Mouse (Mus musculus) midbrain, embryonic 13.5 days (tissue): ENCODE data around the gene Foxi2. TPM values are rescaled to one million over a fixed set of nuclear protein-coding genes. Genes with fewer than 3 reads are reported as not detected.

Experiments
- ATAC-seq: fragments of 200-750 bp; cut with Nextera tagmentation; 2 replicates; pipeline ENCODE4 v1.8.0; 2017; ENCODE audit warnings: mild to moderate bottlenecking, moderate TSS enrichment, moderate library complexity
- H3K27ac ChIP-seq: fragments of 300-500 bp; sonication (generic); 2 replicates; pipeline ENCODE4 v1.5.1; 2015; ENCODE audit warnings: inconsistent platforms, mild to moderate bottlenecking, moderate library complexity
- H3K27me3 ChIP-seq: fragments of 300-500 bp; sonication (generic); 2 replicates; pipeline ENCODE4 v1.6.1; 2015; ENCODE audit warnings: mild to moderate bottlenecking, inconsistent platforms
- H3K36me3 ChIP-seq: fragments of 300-500 bp; sonication (generic); 2 replicates; pipeline ENCODE4 v1.6.1; 2015; ENCODE audit warnings: mild to moderate bottlenecking, inconsistent platforms
- H3K4me1 ChIP-seq: fragments of 300-500 bp; sonication (generic); replicated peaks from 2 replicates; pipeline ENCODE4 v1.6.1; 2015; ENCODE audit warnings: inconsistent platforms
- H3K4me2 ChIP-seq: fragments of 300-500 bp; sonication (generic); replicated peaks from 2 replicates; pipeline ENCODE4 v1.6.1; 2015; ENCODE audit warnings: moderate library complexity, mild to moderate bottlenecking, inconsistent platforms
- H3K4me3 ChIP-seq: fragments of 300-500 bp; sonication (generic); replicated peaks from 2 replicates; pipeline ENCODE4 v1.5.1; 2015; ENCODE audit warnings: mild to moderate bottlenecking, inconsistent platforms
- H3K9ac ChIP-seq: fragments of 300-500 bp; sonication (generic); replicated peaks from 2 replicates; pipeline ENCODE4 v1.6.1; 2015; ENCODE audit warnings: mild to moderate bottlenecking, inconsistent platforms
- H3K9me3 ChIP-seq: fragments of 300-500 bp; sonication (generic); 2 replicates; pipeline ENCODE4 v1.6.1; 2016; ENCODE audit warnings: mild to moderate bottlenecking, inconsistent platforms
- WGBS: fragments of 180-500 bp; shearing (Covaris S2); methylation state at CpG from one replicate; pipeline ENCODE4 v1.1.7; 2015; 5-methylcytosine and 5-hydroxymethylcytosine counted together
- polyA plus RNA-seq: library from polyadenylated mRNA; unstranded; fragments of >200 nt; fragmentation: Nextera tagmentation; extraction: Ambion mirVana; gene quantifications from 2 replicates; pipeline ENCODE4 v1.2.1, GENCODE M21; 2015

The Foxi2 gene
- polyA plus RNA-seq, 1 experiment from 2014 or later, result not detected

DNA sequence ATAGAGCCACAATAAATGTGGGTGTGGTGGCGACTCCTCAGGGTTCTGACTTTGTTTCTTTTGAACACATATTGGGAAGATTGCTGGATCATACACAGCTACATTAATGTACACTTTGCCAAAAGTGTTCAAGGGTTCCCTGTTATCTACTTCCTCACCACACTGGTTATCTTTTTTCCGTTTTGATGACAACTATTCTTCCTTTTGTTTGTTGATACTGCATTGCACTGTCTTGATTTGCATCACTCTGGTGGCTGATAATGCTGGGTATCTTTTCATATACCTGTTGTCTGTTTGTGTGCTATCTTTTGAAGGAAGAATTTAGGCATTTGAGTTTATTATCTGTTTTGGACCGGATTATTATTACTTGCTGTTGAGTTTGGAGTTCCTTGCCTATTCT, 3.3 kb upstream of the Foxi2 start:
- no peaks in the 10 kb centered on the region for H3K36me3 ChIP-seq
- H3K4me2 ChIP-seq, result no peak overlapping the region
- no peak overlapping the region for H3K9ac ChIP-seq
- no peaks in the 10 kb centered on the region for H3K9me3 ChIP-seq
- H3K4me3 ChIP-seq, result no peak overlapping the region
- 79% methylated on average over 3 of the region's 3 CpGs for WGBS
- no peak overlapping the region for H3K27ac ChIP-seq
- peaks cover 56% of the 10 kb centered on the region for H3K27me3 ChIP-seq
- ATAC-seq, result no peak
- H3K4me1 ChIP-seq, result peaks cover 8% of the 10 kb centered on the region

DNA sequence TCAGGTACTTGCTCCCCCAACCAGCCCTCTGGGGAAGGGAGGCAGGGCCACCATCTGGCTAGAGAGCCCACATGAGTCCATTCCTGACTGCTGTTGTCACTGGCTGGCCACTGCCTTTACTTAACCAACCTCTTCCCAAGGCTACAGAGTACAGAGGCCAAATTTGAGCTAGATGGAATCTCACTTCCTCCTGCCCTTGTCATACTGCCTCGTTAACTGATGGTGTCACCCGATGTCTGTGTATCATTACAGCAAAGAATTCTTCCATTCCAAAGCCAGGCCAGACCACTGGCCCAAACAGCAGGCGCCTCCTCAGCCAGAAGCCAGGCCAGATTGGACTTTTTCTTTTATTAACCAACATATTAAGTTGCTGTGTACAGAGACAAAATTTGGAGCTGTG, 1.6 kb upstream of the Foxi2 start:
- 87% methylated on average over 3 of the region's 3 CpGs for WGBS
- H3K4me3 ChIP-seq, result no peak overlapping the region
- H3K4me2 ChIP-seq, result no peak overlapping the region
- H3K9ac ChIP-seq, result no peak overlapping the region
- ATAC-seq, result no peak
- no peak overlapping the region for H3K27ac ChIP-seq
- peaks cover 55% of the 10 kb centered on the region for H3K27me3 ChIP-seq
- peaks cover 8% of the 10 kb centered on the region for H3K4me1 ChIP-seq
- no peaks in the 10 kb centered on the region for H3K9me3 ChIP-seq
- H3K36me3 ChIP-seq, result no peaks in the 10 kb centered on the region

DNA sequence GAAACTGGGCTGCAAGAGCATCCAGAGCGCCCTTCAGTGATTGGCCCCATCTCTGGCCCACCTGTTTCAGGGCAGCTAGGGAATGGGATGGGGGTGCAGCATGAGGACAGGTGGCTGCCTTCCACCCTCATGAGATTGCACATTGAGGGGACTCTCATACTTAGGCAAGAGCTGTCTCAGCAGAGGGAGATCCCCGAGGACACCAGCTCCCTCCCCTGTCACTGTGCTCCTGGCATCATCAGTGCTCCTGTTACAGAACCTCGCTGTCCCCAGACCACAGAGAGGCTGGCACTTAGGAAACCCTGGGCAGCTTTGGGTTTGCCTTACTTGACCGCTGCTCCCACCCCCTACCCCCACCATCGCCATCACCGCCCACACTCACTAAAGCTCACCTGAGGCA, 2.2 kb downstream of the Foxi2 start:
- no peak overlapping the region for H3K27ac ChIP-seq
- H3K36me3 ChIP-seq, result no peaks in the 10 kb centered on the region
- H3K9me3 ChIP-seq, result no peaks in the 10 kb centered on the region
- H3K27me3 ChIP-seq, result peaks cover 55% of the 10 kb centered on the region
- no peak overlapping the region for H3K9ac ChIP-seq
- 71% methylated on average over 6 of the region's 6 CpGs for WGBS
- peaks cover 8% of the 10 kb centered on the region for H3K4me1 ChIP-seq
- no peak overlapping the region for H3K4me2 ChIP-seq
- H3K4me3 ChIP-seq, result no peak overlapping the region
- ATAC-seq, result no peak

DNA sequence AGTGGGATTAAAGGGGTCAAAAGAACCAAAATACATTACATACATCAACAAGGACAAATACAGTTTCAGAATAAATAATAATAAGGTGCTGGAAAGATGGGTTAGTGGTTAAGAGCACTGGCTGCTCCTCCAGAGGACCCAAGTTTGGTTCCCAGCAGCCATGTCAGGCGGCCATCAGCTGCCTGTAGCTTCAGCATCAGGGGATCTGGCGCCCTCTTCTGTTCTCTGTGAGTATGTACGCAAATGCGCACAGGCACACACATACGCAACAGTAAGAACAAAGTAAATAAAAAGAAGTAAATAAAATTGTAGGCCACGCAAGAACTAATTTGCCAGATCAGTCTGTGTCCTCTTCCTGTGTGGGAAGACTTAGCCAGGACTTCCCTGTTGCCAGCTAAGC, 18.7 kb downstream of the Foxi2 start:
- Histone ChIP-seq H3K4me3 (no peak overlapping the region), H3K4me1 (no peaks in the 10 kb centered on the region), H3K4me2 (no peak overlapping the region), H3K36me3 (no peaks in the 10 kb centered on the region), H3K9ac (no peak overlapping the region), H3K27ac (no peak overlapping the region), H3K9me3 (no peaks in the 10 kb centered on the region), H3K27me3 (no peaks in the 10 kb centered on the region)
- ATAC-seq, result no peak
- 92% methylated on average over 6 of the region's 6 CpGs for WGBS

DNA sequence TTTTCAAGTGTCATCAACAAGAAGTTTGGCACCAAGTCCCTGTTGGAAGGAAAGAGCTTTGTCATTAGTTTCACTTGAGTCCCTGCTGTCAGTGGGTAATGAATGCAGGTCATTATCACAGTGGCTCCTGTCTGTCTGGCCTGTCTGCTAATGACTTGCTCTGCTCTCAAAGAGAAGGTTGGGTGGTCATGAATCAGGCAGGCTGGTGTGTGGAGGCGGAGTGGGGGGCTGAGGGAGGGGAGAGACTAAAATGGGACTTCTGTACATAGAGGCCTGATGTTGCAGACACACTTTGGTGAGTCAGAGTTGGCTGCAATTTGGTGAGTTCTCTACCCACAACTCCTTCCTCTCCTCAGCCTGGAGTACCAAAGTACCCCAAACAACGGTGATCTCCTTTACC, 20.8 kb downstream of the Foxi2 start:
- WGBS, result 89% methylated on average over 2 of the region's 2 CpGs

DNA sequence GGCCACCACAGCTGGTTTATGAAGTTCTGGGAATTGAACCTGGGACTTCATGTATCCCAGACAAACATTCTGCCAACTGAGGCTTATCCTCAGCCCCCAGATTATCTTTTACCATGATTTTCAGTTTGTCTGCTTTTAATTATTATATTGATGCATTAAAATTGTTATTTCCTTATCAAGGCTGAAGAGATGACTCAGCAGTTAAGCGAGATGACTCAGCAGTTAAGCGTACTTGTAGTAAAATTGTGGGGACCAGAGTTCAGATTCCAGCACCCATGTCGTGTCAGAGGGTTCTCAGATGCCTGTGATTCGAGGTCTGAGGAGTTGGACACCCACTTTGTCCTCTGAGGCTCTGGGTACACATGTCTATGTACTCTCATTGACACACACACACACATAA, 33.8 kb downstream of the Foxi2 start:
- H3K4me2 ChIP-seq, result no peak overlapping the region
- WGBS, result 86% methylated on average over 4 of the region's 4 CpGs
- no peak overlapping the region for H3K9ac ChIP-seq
- H3K4me1 ChIP-seq, result no peaks in the 10 kb centered on the region
- no peak overlapping the region for H3K4me3 ChIP-seq
- no peaks in the 10 kb centered on the region for H3K27me3 ChIP-seq
- no peak for ATAC-seq
- no peak overlapping the region for H3K27ac ChIP-seq
- H3K36me3 ChIP-seq, result no peaks in the 10 kb centered on the region
- no peaks in the 10 kb centered on the region for H3K9me3 ChIP-seq

More for the DNA sequence above, 20.8 kb downstream of the Foxi2 start:
- H3K27ac ChIP-seq, result no peak overlapping the region
- no peak for ATAC-seq
- H3K4me1 ChIP-seq, result no peaks in the 10 kb centered on the region
- no peaks in the 10 kb centered on the region for H3K27me3 ChIP-seq
- H3K36me3 ChIP-seq, result no peaks in the 10 kb centered on the region
- no peaks in the 10 kb centered on the region for H3K9me3 ChIP-seq
- H3K4me2 ChIP-seq, result no peak overlapping the region
- no peak overlapping the region for H3K9ac ChIP-seq
- H3K4me3 ChIP-seq, result no peak overlapping the region

DNA sequence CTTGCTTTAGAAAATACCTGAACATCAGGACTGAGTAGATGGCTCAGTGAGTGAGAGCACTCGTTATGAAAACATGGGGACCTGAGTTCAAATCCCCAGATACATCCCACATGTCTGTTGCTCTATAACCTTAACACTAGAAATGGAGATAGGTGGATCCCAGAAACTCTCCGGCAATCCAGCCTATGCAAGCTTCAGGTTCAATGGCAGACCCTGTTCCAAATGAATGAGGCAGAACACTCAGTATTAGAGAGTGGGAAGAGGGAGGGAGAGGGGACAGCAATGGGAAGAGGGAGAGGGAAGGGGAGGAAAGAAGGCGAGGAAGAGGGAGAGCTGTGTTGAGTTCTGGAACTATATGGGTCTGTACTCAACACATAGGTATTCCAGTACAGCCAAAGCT, 41.2 kb downstream of the Foxi2 start:
- H3K4me1 ChIP-seq, result no peaks in the 10 kb centered on the region
- 85% methylated on average over 3 of the region's 3 CpGs for WGBS

DNA sequence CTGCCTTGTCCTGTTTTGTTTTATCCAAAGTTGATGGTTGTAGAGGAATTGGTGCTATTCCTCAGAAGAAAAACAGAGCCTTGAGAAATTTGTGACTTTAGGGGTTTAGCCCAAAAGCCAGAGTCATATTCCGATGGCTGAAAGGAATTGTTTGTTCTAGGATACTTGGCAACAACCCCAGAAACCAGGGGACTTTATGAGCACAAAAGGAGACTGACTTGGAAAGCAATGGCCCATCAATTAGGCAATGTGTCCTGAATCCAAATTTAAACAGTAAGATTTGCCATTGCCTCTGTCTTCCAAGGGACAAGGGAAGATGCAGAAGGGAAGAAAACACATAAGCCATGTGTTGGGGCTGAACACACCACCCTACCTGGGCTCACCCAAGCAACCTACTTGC, 42.3 kb downstream of the Foxi2 start:
- ATAC-seq, result no peak
- 73% methylated on average over 1 of the region's 1 CpGs for WGBS
- Histone ChIP-seq H3K4me1 (no peaks in the 10 kb centered on the region), H3K9me3 (no peaks in the 10 kb centered on the region), H3K27me3 (no peaks in the 10 kb centered on the region), H3K4me2 (no peak overlapping the region), H3K4me3 (no peak overlapping the region), H3K36me3 (no peaks in the 10 kb centered on the region), H3K27ac (no peak overlapping the region), H3K9ac (no peak overlapping the region)

More for the DNA sequence above, 41.2 kb downstream of the Foxi2 start:
- H3K4me2 ChIP-seq, result no peak overlapping the region
- ATAC-seq, result no peak
- H3K27me3 ChIP-seq, result no peaks in the 10 kb centered on the region
- no peaks in the 10 kb centered on the region for H3K9me3 ChIP-seq
- no peaks in the 10 kb centered on the region for H3K36me3 ChIP-seq
- no peak overlapping the region for H3K9ac ChIP-seq
- no peak overlapping the region for H3K4me3 ChIP-seq
- H3K27ac ChIP-seq, result no peak overlapping the region

DNA sequence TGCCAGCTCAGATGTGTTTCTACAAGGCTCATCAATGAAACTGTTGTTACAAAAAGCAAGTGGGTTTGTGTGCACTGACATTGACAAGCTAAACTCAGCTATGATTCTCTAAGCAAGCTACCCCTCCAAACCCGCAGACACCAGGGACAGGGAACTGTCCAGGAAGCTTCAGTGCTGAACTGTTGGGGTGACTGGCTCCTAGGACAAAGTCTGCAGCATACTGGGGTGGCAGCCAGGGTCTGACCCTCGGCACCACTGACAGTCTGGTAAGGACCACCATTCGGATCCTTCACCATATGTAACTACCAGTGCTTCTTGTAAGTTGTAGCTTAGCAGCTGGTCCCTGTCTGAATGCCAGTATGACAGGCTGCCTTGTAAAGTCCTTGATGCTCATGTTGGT, 43.6 kb downstream of the Foxi2 start:
- no peak overlapping the region for H3K4me2 ChIP-seq
- H3K27me3 ChIP-seq, result no peaks in the 10 kb centered on the region
- WGBS, result 56% methylated on average over 3 of the region's 3 CpGs
- no peaks in the 10 kb centered on the region for H3K36me3 ChIP-seq
- no peaks in the 10 kb centered on the region for H3K9me3 ChIP-seq
- H3K27ac ChIP-seq, result no peak overlapping the region
- no peak for ATAC-seq
- H3K9ac ChIP-seq, result no peak overlapping the region
- H3K4me1 ChIP-seq, result no peaks in the 10 kb centered on the region
- H3K4me3 ChIP-seq, result no peak overlapping the region

Other genes starting within 250 kb of the Foxi2 start
- gene Nps, start 151.6 kb upstream of the Foxi2 start, polyA plus RNA-seq, result not detected in 2 replicates
- gene Clrn3, start 118.3 kb downstream of the Foxi2 start, polyA plus RNA-seq, result not detected in 2 replicates
- 3.7 and 4.4 TPM in 2 replicates for gene Ptpre, start 127.2 kb downstream of the Foxi2 start, polyA plus RNA-seq